Mouse (Mus musculus) frontal cortex, adult (tissue): Measurements from ENCODE around the gene Nanos3.

Experiments used
- ATAC-seq: cut with Nextera tagmentation; 2 replicates; pipeline ENCODE4 v1.9.2; 2017; ENCODE audit warnings: mild to moderate bottlenecking, moderate library complexity, mixed read lengths; ENCODE audit not compliant: low TSS enrichment

The Nanos3 gene

DNA sequence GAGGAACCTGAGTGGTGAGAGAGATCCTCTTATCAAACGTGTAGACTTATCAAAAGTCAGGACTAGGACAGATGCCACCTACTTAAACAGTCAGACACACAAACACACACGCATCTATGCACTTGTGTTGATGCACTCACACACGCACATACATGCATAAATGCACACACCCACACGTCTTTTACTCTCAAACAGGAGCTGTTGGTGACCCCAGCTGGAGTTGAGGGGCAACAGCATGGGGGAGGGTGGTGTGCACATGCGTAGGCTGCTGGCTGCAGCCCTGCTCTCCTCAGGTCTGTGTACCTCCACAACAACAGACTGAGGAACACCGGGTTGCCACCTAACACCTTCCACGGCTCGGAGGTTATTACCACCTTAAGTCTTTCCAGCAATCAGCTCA lies 56.7 kb downstream of the Nanos3 start:
- ATAC-seq = no peak

DNA sequence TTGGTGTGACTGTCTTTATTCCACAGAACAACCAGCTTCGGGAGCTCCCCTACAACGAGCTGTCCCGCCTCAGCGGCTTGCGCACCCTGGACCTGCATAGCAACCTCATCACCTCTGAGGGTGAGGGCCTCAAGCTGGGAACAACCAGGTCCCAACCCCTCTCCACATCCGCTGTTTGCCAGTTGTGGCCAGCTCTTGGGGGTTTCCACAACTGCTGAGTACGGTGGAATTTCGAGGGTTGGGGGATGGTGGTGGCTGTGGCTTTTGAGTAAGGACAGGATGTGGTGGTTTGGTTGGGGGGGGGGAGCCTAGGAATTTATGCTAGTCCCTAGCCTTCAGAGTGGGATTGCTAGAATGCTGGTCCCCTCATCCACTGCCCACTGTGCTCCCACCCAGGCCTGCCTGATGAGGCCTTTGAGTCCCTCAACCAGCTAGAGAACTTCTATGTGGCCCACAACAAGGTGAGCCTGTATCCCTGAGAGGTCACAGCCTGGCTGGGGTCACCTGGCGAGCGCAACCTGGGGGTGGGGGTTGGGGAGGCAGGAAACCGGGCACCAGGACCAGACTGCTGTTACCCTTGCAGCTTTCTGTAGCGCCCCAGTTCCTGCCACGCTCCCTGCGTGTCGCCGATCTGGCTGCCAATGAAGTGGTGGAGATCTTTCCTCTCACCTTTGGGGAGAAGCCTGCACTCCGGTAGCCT lies 57.7 kb downstream of the Nanos3 start:
- ATAC-seq = no peak

DNA sequence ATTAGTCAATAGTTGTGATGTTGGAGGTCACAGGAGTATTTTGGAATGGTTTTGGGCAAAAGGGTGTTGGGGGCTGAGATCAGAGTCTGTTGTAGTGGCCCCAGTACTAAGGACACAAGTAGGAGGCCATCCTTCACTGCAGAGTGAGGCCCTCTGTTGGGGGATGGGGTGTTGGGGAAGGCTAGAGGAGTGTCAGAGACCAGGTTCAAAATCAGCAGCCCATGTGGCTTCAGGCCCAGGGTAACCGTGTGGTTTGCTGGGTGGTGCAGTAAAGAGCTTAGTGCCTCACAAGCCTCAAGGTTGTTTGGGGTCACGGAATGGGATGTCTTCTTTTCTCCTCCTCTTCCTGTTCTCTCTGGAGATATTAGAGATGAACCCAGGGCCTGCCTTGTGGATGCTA lies 58.3 kb downstream of the Nanos3 start:
- no peak for ATAC-seq

DNA sequence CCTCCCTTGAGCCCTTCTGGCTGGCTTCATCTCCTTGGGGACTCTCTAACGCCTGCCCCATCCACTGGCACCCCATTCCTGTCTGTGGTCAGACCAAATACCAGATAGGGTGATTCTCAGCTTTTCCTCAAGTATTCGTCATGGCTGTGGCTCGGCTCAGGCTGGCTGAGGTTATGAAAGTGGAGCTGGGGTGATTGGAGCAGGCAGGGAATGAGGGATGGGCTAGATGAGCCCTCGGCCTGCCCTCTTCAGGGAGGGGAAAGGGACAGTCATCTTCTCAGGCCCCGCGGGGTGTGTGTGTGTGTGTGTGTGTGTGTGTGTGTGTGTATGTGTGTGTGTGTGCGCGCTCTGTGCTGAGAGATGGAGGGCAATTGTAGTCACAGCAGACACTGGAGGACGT lies 59.4 kb downstream of the Nanos3 start, which contains the start of gene Podnl1:
Podnl1 (plus strand) TSS at position 334 of the 400 bp plus-strand sequence.
- ATAC-seq = no peak
